Mouse (Mus musculus): ENCODE results near the gene Spopl. TPM values are rescaled to one million over a fixed set of nuclear protein-coding genes. Genes with fewer than 3 reads are reported as not detected.
"Not testable (repeated sequence)": the region's sequence is repeated elsewhere in the genome, so short reads cannot be mapped to it uniquely, and the experiment has no call there.

The Spopl gene
- 10 to 100 TPM; 30.6 to 30.9 TPM for total RNA-seq (2021)

GRCm38 (mm10) chr2:23571302-23572156 lies at the start of gene Spopl:
Gene Spopl (minus strand): TSS chr2:23572106.
- DNase-seq: peak; percentile 87 to 88

- DNase-seq: no peak
Measured at GRCm38 (mm10) chr2:23620128-23620527, 48.2 kb upstream of the Spopl start.

GRCm38 (mm10) chr2:23617989-23618388 lies 46.1 kb upstream of the Spopl start:
- no peak for DNase-seq

GRCm38 (mm10) chr2:23605391-23605790 lies 33.5 kb upstream of the Spopl start:
- DNase-seq: no peak

- DNase-seq: no peak
Measured at GRCm38 (mm10) chr2:23588769-23589168, 16.9 kb upstream of the Spopl start.

GRCm38 (mm10) chr2:23572157-23572532 lies 239 bp upstream of the Spopl start:
- not testable (repeated sequence) for DNase-seq

- no peak for DNase-seq
Measured at GRCm38 (mm10) chr2:23570563-23570962, 1.3 kb downstream of the Spopl start.

- no peak for DNase-seq
Measured at GRCm38 (mm10) chr2:23568775-23569174, 3.1 kb downstream of the Spopl start.

- DNase-seq: no peak
Measured at GRCm38 (mm10) chr2:23565081-23565801, 6.7 kb downstream of the Spopl start.

GRCm38 (mm10) chr2:23562898-23563297 lies 9.0 kb downstream of the Spopl start:
- no peak for DNase-seq

GRCm38 (mm10) chr2:23559186-23559585 lies 12.7 kb downstream of the Spopl start:
- DNase-seq: no peak

GRCm38 (mm10) chr2:23551235-23551634 lies 20.7 kb downstream of the Spopl start:
- no peak for DNase-seq

GRCm38 (mm10) chr2:23547220-23547619 lies 24.7 kb downstream of the Spopl start:
- DNase-seq: no peak

GRCm38 (mm10) chr2:23539967-23540366 lies 31.9 kb downstream of the Spopl start:
- DNase-seq: no peak

GRCm38 (mm10) chr2:23527717-23528116 lies 44.2 kb downstream of the Spopl start:
- not testable (repeated sequence) for DNase-seq

- no peak for DNase-seq
Measured at GRCm38 (mm10) chr2:23505141-23505540, 66.8 kb downstream of the Spopl start.

GRCm38 (mm10) chr2:23481715-23482114 lies 90.2 kb downstream of the Spopl start:
- no peak for DNase-seq

- DNase-seq: no peak
Measured at GRCm38 (mm10) chr2:23467471-23467870, 104.4 kb downstream of the Spopl start.

GRCm38 (mm10) chr2:23457452-23457851 lies 114.5 kb downstream of the Spopl start:
- DNase-seq: no peak

All from layer of hippocampus, postnatal 36 days (tissue).